Mouse (Mus musculus) mouse embryonic stem cell (cell line): ENCODE results near the gene Tmem81.
"Not testable (repeated sequence)": the region's sequence is repeated elsewhere in the genome, so short reads cannot be mapped to it uniquely, and the experiment has no call there.

Experiments
- in situ Hi-C, 2 experiments: fragments of 300-500 bp; cut with MboI; formaldehyde crosslinking; loops; 1 replicate in 1 of 2; 3 replicates in 1 of 2; pipeline ENCODE4 v1.14.3; 2019 to 2020; ENCODE audit warnings: low sequenced_read_pairs in 2 of 2, low pct_unique_long_range_greater_than_20kb in 1 of 2, mixed read lengths in 1 of 2; ENCODE audit not compliant: unreplicated experiment in 1 of 2

Gene Tmem81

DNA sequence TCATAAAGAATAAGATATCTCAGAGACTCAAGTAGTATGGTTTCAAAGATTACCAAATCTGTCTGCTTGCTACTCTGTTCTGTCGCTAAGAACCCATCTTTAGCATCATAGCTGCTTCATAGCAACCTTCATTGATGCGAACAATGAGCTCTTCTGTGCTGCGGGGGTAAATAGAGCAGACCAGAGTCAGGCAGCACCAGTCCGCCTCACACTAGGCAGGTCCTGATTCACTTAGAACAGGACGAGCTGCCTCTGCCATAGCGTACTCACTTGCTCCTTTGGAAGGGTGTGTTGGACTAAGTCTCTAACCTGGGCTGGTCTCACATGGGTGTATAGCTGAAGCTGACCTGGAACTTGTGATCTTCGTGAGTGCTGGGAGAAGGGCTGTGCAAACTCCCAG is at the start of gene Tmem81:
Gene Tmem81 (plus strand): TSS at position 173 of the 400 bp plus-strand sequence.
- in situ Hi-C loops: no loop called here

- in situ Hi-C loops: no loop called here
These were observed 41.4 kb upstream of the Tmem81 start for GRCm38 (mm10) chr1:132464651-132465050.

DNA sequence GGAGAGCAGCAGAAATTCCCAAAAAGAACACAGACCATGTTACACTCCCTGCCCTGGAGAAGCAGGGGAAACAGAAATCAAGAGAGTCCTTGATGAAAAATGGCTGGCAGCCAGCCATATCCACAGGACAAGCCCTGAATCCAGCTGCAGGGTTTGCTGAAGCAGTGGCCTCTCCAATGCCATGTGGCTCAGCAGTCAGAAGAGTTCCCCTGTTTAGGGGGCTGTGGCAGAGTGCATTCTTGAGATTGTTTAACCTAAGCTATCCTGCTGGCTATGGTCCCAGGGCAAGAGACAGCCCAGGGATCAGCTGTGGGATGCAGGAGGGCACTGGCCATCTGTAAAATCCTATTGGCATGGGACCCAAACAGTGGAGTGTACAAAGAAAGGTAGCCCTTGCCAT is 37.1 kb upstream of the Tmem81 start:
- in situ Hi-C loops: no loop called here

DNA sequence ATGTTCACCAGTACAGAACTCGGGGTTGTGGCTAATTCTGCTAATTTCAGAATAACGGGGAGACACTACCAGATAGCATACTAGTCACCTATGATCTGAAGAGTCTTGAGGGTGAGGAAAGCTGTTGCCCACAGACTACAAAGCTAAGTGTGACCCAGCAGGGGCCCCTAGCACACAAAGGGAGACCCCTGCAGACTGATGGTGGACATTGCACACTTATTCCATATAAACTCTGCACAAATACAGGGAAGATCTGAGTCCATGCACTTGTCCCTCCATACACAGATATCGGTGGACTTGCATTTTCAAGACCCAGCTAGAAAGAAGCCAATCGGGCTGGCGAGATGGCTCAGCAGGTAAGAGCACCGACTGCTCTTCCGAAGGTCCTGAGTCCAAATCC is 36.5 kb upstream of the Tmem81 start:
- in situ Hi-C loops: no loop called here

DNA sequence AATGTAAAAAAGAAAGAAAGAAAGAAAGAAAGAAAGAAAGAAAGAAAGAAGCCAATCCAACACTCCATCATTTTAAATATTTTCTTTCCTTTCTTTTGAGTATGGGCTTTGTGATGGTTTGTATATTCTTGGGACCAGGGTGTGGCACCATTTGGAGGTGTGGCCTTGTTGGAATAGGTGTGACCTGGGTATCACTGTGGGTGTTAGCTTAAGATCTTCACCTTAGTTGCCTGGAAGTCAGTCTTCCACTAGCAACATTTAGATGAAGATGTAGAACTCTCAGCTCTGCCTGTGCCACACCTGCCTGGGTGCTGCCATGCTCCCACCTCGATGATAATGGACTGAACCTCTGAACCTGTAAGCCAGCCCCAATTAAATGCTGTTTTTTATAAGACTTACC is 36.0 kb upstream of the Tmem81 start:
- in situ Hi-C loops: not testable (repeated sequence)

- in situ Hi-C loops: no loop called here
These were observed 35.0 kb upstream of the Tmem81 start for GRCm38 (mm10) chr1:132471032-132471431.

DNA sequence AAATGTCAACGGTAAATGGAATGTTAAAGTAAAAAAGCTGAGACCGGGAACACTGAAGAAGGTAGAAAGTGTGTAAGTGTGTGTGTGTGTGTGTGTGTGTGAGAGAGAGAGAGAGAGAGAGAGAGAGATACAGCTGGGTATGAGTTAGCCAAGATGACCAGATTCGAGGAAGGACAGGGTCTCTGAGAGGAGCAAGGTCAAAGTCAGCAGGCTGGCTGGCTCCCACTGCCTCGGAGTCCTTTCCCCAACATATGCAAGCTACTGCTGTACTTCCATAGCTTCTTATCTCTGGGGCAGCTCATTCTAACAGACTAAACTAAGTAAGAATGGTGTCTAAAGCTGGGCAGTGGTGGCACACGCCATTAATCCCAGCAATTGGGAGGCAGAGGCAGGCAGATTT is 34.5 kb upstream of the Tmem81 start:
- in situ Hi-C loops: no loop called here

- in situ Hi-C loops: no loop called here
These were observed 33.5 kb upstream of the Tmem81 start for GRCm38 (mm10) chr1:132472537-132472936.

DNA sequence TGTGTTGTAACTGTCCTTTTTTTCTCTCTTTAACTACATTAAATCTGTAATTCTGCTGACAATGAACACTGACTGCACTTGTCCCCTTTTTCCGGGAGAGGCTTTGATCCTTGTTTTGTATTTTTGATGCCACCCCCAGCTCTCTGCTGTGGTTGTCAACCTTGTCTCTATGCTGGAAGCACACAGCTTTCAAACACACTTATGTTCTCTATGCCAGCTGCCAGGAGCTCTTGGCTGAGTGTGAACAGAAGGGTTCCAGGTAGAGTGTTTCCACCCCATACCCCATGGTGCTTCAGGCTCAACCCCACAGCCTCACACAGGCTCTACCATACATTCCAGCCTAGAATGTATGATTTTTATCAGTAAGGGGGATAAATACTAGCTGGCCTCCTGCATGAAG is 31.5 kb upstream of the Tmem81 start:
- in situ Hi-C loops: no loop called here

GRCm38 (mm10) chr1:132476575-132476927 is 29.5 kb upstream of the Tmem81 start:
- in situ Hi-C loops: no loop called here

- in situ Hi-C loops: no loop called here
These were observed 28.9 kb upstream of the Tmem81 start, which contains the start of gene Rbbp5 for GRCm38 (mm10) chr1:132476928-132477691. Gene Rbbp5 (plus strand): TSS chr1:132477365.

- in situ Hi-C loops: no loop called here
These were observed 26.6 kb upstream of the Tmem81 start for GRCm38 (mm10) chr1:132479438-132479837.

DNA sequence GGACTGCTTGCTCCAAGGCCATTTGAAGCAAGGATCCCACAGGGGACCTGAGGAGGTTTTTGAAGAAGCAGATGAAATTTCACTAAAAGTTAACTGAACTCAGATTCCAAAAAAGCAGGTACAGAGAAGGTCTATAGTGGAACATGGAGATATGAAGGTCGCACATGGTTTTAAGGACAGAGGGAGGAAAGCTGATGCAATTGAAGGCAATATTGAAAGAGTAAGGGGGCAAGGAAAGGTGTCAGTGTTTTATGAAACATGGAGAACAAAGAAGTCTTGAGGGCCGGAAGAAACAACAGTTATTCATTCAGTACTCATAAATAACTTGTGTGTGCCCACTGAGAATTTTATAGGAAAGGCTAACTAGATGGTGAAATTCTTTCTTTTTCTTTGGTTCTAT is 24.4 kb upstream of the Tmem81 start:
- in situ Hi-C loops: no loop called here

DNA sequence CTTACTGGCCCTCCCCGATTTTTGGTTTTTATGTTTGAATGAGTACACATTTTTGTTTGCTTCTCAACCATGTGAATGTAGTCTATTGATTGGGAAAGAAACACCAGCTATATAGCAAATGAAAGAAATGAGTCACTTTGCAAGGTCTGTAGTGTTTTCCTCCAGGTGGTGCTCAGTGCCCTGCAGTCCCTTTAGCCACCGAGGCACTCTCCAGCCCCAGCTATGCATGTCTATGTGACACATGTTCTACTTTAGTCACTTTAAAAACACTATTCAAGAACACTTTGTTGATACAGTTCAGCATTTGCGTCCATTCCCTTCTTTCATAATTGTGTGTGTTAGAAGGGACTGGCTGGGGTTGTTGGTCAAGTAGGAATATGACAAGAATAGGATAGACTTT is 22.8 kb upstream of the Tmem81 start:
- in situ Hi-C loops: no loop called here

- in situ Hi-C loops: no loop called here
These were observed 22.3 kb upstream of the Tmem81 start for GRCm38 (mm10) chr1:132483759-132484158.

DNA sequence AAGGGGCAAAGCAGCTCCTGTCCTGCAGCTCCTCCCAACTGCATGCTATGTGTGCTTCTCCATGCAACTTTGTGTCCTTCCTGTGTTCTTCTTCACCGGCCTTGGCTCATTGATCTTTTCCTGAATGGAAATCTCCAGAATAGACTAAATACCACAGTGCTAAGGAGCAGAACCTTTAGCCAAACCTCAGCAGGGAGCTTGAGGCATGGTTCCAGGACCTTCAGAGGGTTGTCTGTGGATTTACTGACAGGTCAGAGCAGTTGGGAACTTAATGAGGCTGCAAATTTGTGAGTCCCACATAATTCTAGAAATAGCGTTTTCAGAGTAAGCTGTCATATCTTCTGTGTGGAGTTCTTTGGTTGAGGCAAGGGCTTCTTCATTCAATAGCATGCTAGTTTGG is 5.5 kb upstream of the Tmem81 start:
- in situ Hi-C loops: no loop called here

DNA sequence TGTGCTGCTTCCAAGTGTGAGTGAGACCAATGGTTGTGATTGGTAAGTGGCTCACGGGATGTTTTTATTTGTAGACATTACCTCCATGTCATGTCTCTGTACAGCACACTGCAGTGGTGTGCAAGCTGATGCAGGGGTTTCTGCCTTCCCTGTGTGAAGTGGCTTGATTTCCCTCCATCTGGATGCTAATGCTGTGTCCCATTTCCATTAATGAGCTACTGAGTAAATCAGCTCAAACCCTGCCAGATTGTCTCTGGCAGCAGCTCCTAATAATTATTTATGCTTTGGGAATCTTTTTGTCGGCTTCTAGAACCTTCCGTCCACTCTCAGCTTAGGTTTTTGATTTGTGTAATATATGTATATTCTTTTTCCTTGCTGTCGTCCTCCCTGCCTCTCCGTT is 875 bp upstream of the Tmem81 start:
- in situ Hi-C loops: no loop called here

GRCm38 (mm10) chr1:132506656-132507055 is 626 bp downstream of the Tmem81 start:
- in situ Hi-C loops: no loop called here

DNA sequence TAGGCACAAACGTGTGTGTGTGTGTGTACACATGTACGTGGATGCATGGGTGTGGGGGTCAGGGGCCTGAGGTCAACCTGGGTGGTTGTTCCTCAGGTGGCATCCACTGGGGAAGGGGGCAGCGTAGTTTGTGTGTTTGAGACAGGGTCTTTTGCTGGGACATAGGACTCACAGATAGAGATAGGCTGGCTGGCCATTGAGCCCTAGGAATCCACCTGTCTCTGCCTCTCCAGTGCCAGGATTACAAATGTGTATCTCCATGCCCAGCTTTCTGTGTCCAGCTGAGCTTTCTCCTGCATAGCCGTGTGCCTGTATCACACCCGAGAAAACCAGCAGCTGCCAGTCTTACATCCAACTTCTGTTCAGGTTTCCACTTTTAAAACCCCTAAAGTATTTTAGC is 3.7 kb downstream of the Tmem81 start:
- in situ Hi-C loops: no loop called here

GRCm38 (mm10) chr1:132511521-132511920 is 5.5 kb downstream of the Tmem81 start:
- in situ Hi-C loops: no loop called here

- in situ Hi-C loops: no loop called here
These were observed 6.1 kb downstream of the Tmem81 start for GRCm38 (mm10) chr1:132512106-132512505.
